ENCODE assay signal across 8 mouse cellular contexts in genomic region chr8:84909162-84909767, GRCm38 (mm10). TPM values are rescaled to one million over a fixed set of nuclear protein-coding genes. Genes with fewer than 3 reads are reported as not detected.
DNase-seq lines count a peak whose midpoint lies in the region; ATAC-seq lines count a peak whose summit lies in the region.

No protein-coding gene starts in this region.

- 45% methylated on average over 20 of the region's 20 CpGs for WGBS in lung, embryonic 15.5 days
- WGBS in embryonic facial prominence, embryonic 15.5 days: 49% methylated on average over 20 of the region's 20 CpGs
- WGBS in intestine, embryonic 15.5 days: 50% methylated on average over 20 of the region's 20 CpGs
- 48% methylated on average over 20 of the region's 20 CpGs for WGBS in neural tube, embryonic 13.5 days

- H3K27me3 ChIP-seq in lung, embryonic 15.5 days: peaks cover 42% of the 10 kb centered on the region
- H3K27me3 ChIP-seq in embryonic facial prominence, embryonic 15.5 days: peaks cover 32% of the 10 kb centered on the region
- H3K27me3 ChIP-seq in intestine, embryonic 15.5 days (replicated peaks): peaks cover 30% of the 10 kb centered on the region
- peaks cover 63% of the 10 kb centered on the region for H3K27me3 ChIP-seq in neural tube, embryonic 13.5 days

- peak overlapping the region; percentile 86 for H3K4me2 ChIP-seq in lung, embryonic 15.5 days
- peak overlapping the region; percentile 71 for H3K4me2 ChIP-seq in embryonic facial prominence, embryonic 15.5 days (replicated peaks)
- peak overlapping the region; percentile 93 for H3K4me2 ChIP-seq in intestine, embryonic 15.5 days (replicated peaks)
- H3K4me2 ChIP-seq in neural tube, embryonic 13.5 days: peak overlapping the region; percentile 55

- no peak for ATAC-seq in lung, embryonic 15.5 days (ENCODE audit: borderline replicate concordance, extremely low read depth, low FRiP score, low TSS enrichment)
- ATAC-seq in embryonic facial prominence, embryonic 15.5 days (ENCODE audit: insufficient number of reproducible peaks, low FRiP score, low TSS enrichment, low read depth): no peak
- no peak for ATAC-seq in intestine, embryonic 15.5 days
- no peak; the same call in 1 of the 2 replicates for ATAC-seq in neural tube, embryonic 13.5 days (ENCODE audit: low read depth)

- peak overlapping the region; percentile 53 for H3K9ac ChIP-seq in lung, embryonic 15.5 days
- peak overlapping the region; percentile 44 for H3K9ac ChIP-seq in embryonic facial prominence, embryonic 15.5 days
- H3K9ac ChIP-seq in intestine, embryonic 15.5 days: peak overlapping the region; percentile 63
- H3K9ac ChIP-seq in neural tube, embryonic 13.5 days: peak overlapping the region; percentile 64

- H3K9me3 ChIP-seq in lung, embryonic 15.5 days: no peaks in the 10 kb centered on the region
- no peaks in the 10 kb centered on the region for H3K9me3 ChIP-seq in embryonic facial prominence, embryonic 15.5 days (replicated peaks)
- H3K9me3 ChIP-seq in intestine, embryonic 15.5 days: no peaks in the 10 kb centered on the region
- no peaks in the 10 kb centered on the region for H3K9me3 ChIP-seq in neural tube, embryonic 13.5 days

- DNase-seq in lung, postnatal 14 days: no peak
- DNase-seq in adrenal gland, adult 8-10 months: no peak
- DNase-seq in natural killer cell, adult 2 months (ENCODE audit: low spot score in 2 of 2): no peak
- DNase-seq in urinary bladder, adult 18-20 months (ENCODE audit: low spot score in 2 of 2): no peak

- peak overlapping the region; percentile 51 for H3K4me3 ChIP-seq in lung, embryonic 15.5 days
- peak overlapping the region; percentile 62 for H3K4me3 ChIP-seq in embryonic facial prominence, embryonic 15.5 days (replicated peaks)
- peak overlapping the region; percentile 50 for H3K4me3 ChIP-seq in intestine, embryonic 15.5 days (replicated peaks)
- peak overlapping the region; percentile 39 for H3K4me3 ChIP-seq in neural tube, embryonic 13.5 days

- H3K27ac ChIP-seq in lung, embryonic 15.5 days: no peak overlapping the region
- H3K27ac ChIP-seq in embryonic facial prominence, embryonic 15.5 days (replicated peaks): peak overlapping the region; percentile 68; the same call in 1 of the 2 replicates
- no peak overlapping the region for H3K27ac ChIP-seq in intestine, embryonic 15.5 days
- no peak overlapping the region for H3K27ac ChIP-seq in neural tube, embryonic 13.5 days (replicated peaks)

- peaks cover 22% of the 10 kb centered on the region for H3K4me1 ChIP-seq in lung, embryonic 15.5 days
- H3K4me1 ChIP-seq in embryonic facial prominence, embryonic 15.5 days: peaks cover 32% of the 10 kb centered on the region
- peaks cover 8% of the 10 kb centered on the region; the same call in 1 of the 2 replicates for H3K4me1 ChIP-seq in intestine, embryonic 15.5 days (replicated peaks)
- peaks cover 24% of the 10 kb centered on the region for H3K4me1 ChIP-seq in neural tube, embryonic 13.5 days (replicated peaks)

- H3K36me3 ChIP-seq in lung, embryonic 15.5 days: no peaks in the 10 kb centered on the region
- no peaks in the 10 kb centered on the region for H3K36me3 ChIP-seq in embryonic facial prominence, embryonic 15.5 days
- no peaks in the 10 kb centered on the region for H3K36me3 ChIP-seq in intestine, embryonic 15.5 days
- H3K36me3 ChIP-seq in neural tube, embryonic 13.5 days: peaks cover 40% of the 10 kb centered on the region

RNA-seq across cellular contexts. Expression of gene Dnase2a, which starts 0.9 kb away (rescaled TPM):
- polyA plus RNA-seq in lung, embryonic 15.5 days (2015; fragmentation: Nextera tagmentation; extraction: Ambion mirVana): 14.8 and 15.4 TPM in 2 replicates
- polyA plus RNA-seq in embryonic facial prominence, embryonic 15.5 days (2015; fragmentation: Nextera tagmentation; extraction: Ambion mirVana): 20.0 and 22.4 TPM in 2 replicates
- polyA plus RNA-seq in intestine, embryonic 15.5 days (2015; fragmentation: Nextera tagmentation; extraction: Ambion mirVana): 8.7 and 10.2 TPM in 2 replicates
- polyA plus RNA-seq in neural tube, embryonic 13.5 days (2015; fragmentation: Nextera tagmentation; extraction: Ambion mirVana): 4.5 and 8.8 TPM in 2 replicates
- 10 to 100 TPM; 12.5 to 28.7 (median 22.2) TPM for total RNA-seq in adrenal gland, adult 8-10 months (2022)

RNA-seq across cellular contexts. Expression of gene Klf1, which starts 7.5 kb away (rescaled TPM):
- polyA plus RNA-seq in lung, embryonic 15.5 days (2015; fragmentation: Nextera tagmentation; extraction: Ambion mirVana): 1.6 and 3.1 TPM in 2 replicates
- polyA plus RNA-seq in embryonic facial prominence, embryonic 15.5 days (2015; fragmentation: Nextera tagmentation; extraction: Ambion mirVana): 1.3 and 1.6 TPM in 2 replicates
- 6.4 and 7.7 TPM in 2 replicates for polyA plus RNA-seq in intestine, embryonic 15.5 days (2015; fragmentation: Nextera tagmentation; extraction: Ambion mirVana)
- polyA plus RNA-seq in neural tube, embryonic 13.5 days (2015; fragmentation: Nextera tagmentation; extraction: Ambion mirVana): 0.90 and 0.91 TPM in 2 replicates
- total RNA-seq in adrenal gland, adult 8-10 months (2022): under 1 TPM in 2 of 4 experiments, not detected in 2; 0.22 to 0.24 TPM

RNA-seq across cellular contexts. Expression of gene Gcdh, which starts 15.5 kb away (rescaled TPM):
- polyA plus RNA-seq in lung, embryonic 15.5 days (2015; fragmentation: Nextera tagmentation; extraction: Ambion mirVana): 34.9 and 35.7 TPM in 2 replicates
- 29.4 and 32.2 TPM in 2 replicates for polyA plus RNA-seq in embryonic facial prominence, embryonic 15.5 days (2015; fragmentation: Nextera tagmentation; extraction: Ambion mirVana)
- polyA plus RNA-seq in intestine, embryonic 15.5 days (2015; fragmentation: Nextera tagmentation; extraction: Ambion mirVana): 42.8 and 49.2 TPM in 2 replicates
- 37.2 and 37.3 TPM in 2 replicates for polyA plus RNA-seq in neural tube, embryonic 13.5 days (2015; fragmentation: Nextera tagmentation; extraction: Ambion mirVana)
- 10 to 100 TPM; 51.9 to 66.4 (median 60.4) TPM for total RNA-seq in adrenal gland, adult 8-10 months (2022)

RNA-seq across cellular contexts. Expression of gene Mast1, which starts 27.9 kb away (rescaled TPM):
- polyA plus RNA-seq in lung, embryonic 15.5 days (2015; fragmentation: Nextera tagmentation; extraction: Ambion mirVana): 0.49 TPM in 2 replicates
- 1.9 and 2.2 TPM in 2 replicates for polyA plus RNA-seq in embryonic facial prominence, embryonic 15.5 days (2015; fragmentation: Nextera tagmentation; extraction: Ambion mirVana)
- polyA plus RNA-seq in intestine, embryonic 15.5 days (2015; fragmentation: Nextera tagmentation; extraction: Ambion mirVana): 1.6 TPM in 2 replicates
- polyA plus RNA-seq in neural tube, embryonic 13.5 days (2015; fragmentation: Nextera tagmentation; extraction: Ambion mirVana): 62.7 and 70.3 TPM in 2 replicates
- 1 to 10 TPM; 2.1 to 9.2 (median 5.9) TPM for total RNA-seq in adrenal gland, adult 8-10 months (2022)

RNA-seq across cellular contexts. Expression of gene Syce2, which starts 37.4 kb away (rescaled TPM):
- polyA plus RNA-seq in lung, embryonic 15.5 days (2015; fragmentation: Nextera tagmentation; extraction: Ambion mirVana): 69.6 and 72.1 TPM in 2 replicates
- 68.0 and 72.9 TPM in 2 replicates for polyA plus RNA-seq in embryonic facial prominence, embryonic 15.5 days (2015; fragmentation: Nextera tagmentation; extraction: Ambion mirVana)
- 49.9 and 54.4 TPM in 2 replicates for polyA plus RNA-seq in intestine, embryonic 15.5 days (2015; fragmentation: Nextera tagmentation; extraction: Ambion mirVana)
- polyA plus RNA-seq in neural tube, embryonic 13.5 days (2015; fragmentation: Nextera tagmentation; extraction: Ambion mirVana): 16.4 and 16.6 TPM in 2 replicates
- 1 to 10 TPM; 6.1 to 9.1 (median 7.1) TPM for total RNA-seq in adrenal gland, adult 8-10 months (2022)
